Mouse (Mus musculus) bone marrow macrophage, adult 2 months (primary cell): Measurements from ENCODE around the gene Fbxo28. TPM values are rescaled to one million over a fixed set of nuclear protein-coding genes. Genes with fewer than 3 reads are reported as not detected.
A peak's percentile ranks its signal among the peaks of the same experiment; 100 is the strongest.

Experiments
- H3K27ac ChIP-seq: 2 replicates; pipeline ENCODE4 v1.5.1; 2012; ENCODE audit warnings: low read depth, low read length; ENCODE audit not compliant: insufficient read depth
- H3K4me1 ChIP-seq: 2 replicates; pipeline ENCODE4 v1.6.1; 2012; ENCODE audit warnings: low read length; ENCODE audit not compliant: control insufficient read depth, insufficient read depth
- H3K4me3 ChIP-seq: 2 replicates; pipeline ENCODE4 v1.5.1; 2012; ENCODE audit warnings: mild to moderate bottlenecking, low read length, moderate library complexity; ENCODE audit not compliant: insufficient read depth
- CTCF ChIP-seq: IDR thresholded peaks from 2 replicates; pipeline ENCODE4 v1.5.1; 2012; ENCODE audit warnings: low read depth, mild to moderate bottlenecking, low read length, moderate library complexity
- POLR2A ChIP-seq: IDR thresholded peaks from 2 replicates; pipeline ENCODE4 v1.6.1; 2012; ENCODE audit warnings: mild to moderate bottlenecking, low read depth, low read length, borderline replicate concordance
- polyA plus RNA-seq: library from polyadenylated mRNA; stranded (reverse); fragments of >200 nt; gene quantifications from 2 replicates; pipeline ENCODE4 v1.2.4, GENCODE M21; 2012; ENCODE audit not compliant: missing spikeins, insufficient read depth, insufficient read length

Fbxo28 gene
- polyA plus RNA-seq, 1 experiment = 23.6 TPM

GRCm38 (mm10) chr1:182281251-182281711 is 60.1 kb downstream of the Fbxo28 start:
- TF ChIP-seq CTCF (no peak), POLR2A (no peak)
- H3K4me3 ChIP-seq = peak overlapping the region; percentile 71
- H3K27ac ChIP-seq = peak overlapping the region; percentile 13
- H3K4me1 ChIP-seq = peaks cover 23% of the 10 kb centered on the region

- H3K27ac ChIP-seq = no peak overlapping the region
- TF ChIP-seq POLR2A (no peak), CTCF (no peak)
- peak overlapping the region; percentile 71 for H3K4me3 ChIP-seq
- H3K4me1 ChIP-seq = peaks cover 23% of the 10 kb centered on the region
Observed at GRCm38 (mm10) chr1:182280577-182280976, 60.9 kb downstream of the Fbxo28 start.

- no peak for TF ChIP-seq POLR2A
- TF ChIP-seq CTCF = no peak
- Histone ChIP-seq H3K4me1 (peaks cover 23% of the 10 kb centered on the region), H3K4me3 (0 out of 2 replicates have a peak overlapping the region, but pooled peaks have one; percentile 2), H3K27ac (no peak overlapping the region)
Observed at GRCm38 (mm10) chr1:182280046-182280445, 61.4 kb downstream of the Fbxo28 start.

DNA sequence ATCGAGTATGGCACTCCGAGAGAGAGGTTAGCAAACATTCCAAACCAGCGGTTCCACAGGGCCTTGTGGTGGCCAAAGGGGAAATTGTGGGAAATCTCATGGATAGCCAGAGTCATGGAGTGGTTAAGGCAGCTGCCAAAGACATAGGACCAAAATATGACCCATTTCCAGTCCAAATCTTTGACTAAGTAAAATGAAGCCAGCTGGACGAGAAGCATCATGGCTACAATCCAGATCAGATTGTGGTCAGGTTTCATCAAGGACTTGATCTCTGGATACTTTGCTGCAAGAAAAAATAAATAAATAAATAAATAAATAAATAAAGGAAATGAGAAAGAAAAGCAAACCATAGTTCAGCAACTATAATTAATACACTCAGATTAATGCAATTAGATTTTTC is 62.0 kb downstream of the Fbxo28 start:
- H3K4me1 ChIP-seq = peaks cover 21% of the 10 kb centered on the region

GRCm38 (mm10) chr1:182275109-182275508 is 66.3 kb downstream of the Fbxo28 start:
- TF ChIP-seq CTCF = no peak
- no peak for TF ChIP-seq POLR2A
- H3K4me3 ChIP-seq = no peak overlapping the region
- H3K4me1 ChIP-seq = peaks cover 13% of the 10 kb centered on the region
- no peak overlapping the region for H3K27ac ChIP-seq

More for the DNA sequence above, 62.0 kb downstream of the Fbxo28 start:
- Histone ChIP-seq H3K27ac (no peak overlapping the region), H3K4me3 (no peak overlapping the region)
- TF ChIP-seq CTCF (no peak), POLR2A (no peak)

- Histone ChIP-seq H3K27ac (no peak overlapping the region), H3K4me1 (peaks cover 9% of the 10 kb centered on the region; the same call in 1 of the 2 replicates), H3K4me3 (no peak overlapping the region)
- TF ChIP-seq CTCF = no peak
- TF ChIP-seq POLR2A = no peak
Observed at GRCm38 (mm10) chr1:182271632-182272031, 69.8 kb downstream of the Fbxo28 start.

DNA sequence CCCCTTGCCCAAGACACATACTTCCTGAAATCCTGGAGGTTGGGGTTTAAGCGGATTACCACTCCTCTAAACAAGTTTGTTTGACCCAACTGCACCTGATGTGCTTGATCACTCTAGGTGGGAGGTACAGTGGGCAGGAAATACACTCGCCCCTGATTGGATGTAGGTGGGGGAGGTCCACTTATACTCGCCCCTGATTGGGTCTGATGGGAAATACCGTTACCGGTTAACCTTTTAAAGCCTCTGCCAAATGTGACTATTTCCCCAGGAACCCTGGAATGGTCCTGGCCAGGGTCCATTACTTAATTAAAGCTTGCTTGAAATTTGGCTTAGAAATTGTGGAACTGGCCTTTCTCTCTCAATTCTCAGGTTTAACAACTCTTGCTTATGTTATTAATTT is 70.3 kb downstream of the Fbxo28 start:
- H3K27ac ChIP-seq = no peak overlapping the region
- peaks cover 9% of the 10 kb centered on the region; the same call in 1 of the 2 replicates for H3K4me1 ChIP-seq
- no peak overlapping the region for H3K4me3 ChIP-seq
- TF ChIP-seq POLR2A (no peak), CTCF (no peak)

DNA sequence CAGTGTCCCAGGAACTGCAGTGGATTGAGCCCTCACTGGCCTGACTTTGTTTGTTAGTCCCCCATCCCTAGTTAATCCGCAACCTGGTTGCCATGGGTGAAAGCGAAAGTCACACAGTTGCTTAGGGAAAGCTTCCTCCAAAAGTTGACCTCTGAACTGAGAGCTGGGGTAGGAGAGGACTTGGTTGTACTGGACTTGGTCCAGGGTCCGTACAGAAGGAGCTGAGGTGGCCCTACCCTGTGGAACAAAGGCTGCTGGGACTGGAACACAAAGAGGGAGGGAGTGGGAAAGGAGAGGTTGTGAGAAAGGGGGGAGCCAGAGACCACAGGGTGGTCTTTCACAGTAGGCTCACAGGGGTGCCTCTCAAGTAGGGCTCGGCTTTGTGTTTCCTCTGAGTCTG is 73.1 kb downstream of the Fbxo28 start:
- Histone ChIP-seq H3K27ac (no peak overlapping the region), H3K4me1 (peaks cover 9% of the 10 kb centered on the region; the same call in 1 of the 2 replicates), H3K4me3 (no peak overlapping the region)
- TF ChIP-seq POLR2A = no peak
- no peak for TF ChIP-seq CTCF

GRCm38 (mm10) chr1:182266028-182266525 is 75.4 kb downstream of the Fbxo28 start:
- TF ChIP-seq CTCF = no peak
- TF ChIP-seq POLR2A = no peak
- Histone ChIP-seq H3K4me3 (no peak overlapping the region), H3K4me1 (no peaks in the 10 kb centered on the region), H3K27ac (no peak overlapping the region)

Other genes starting within 250 kb of the Fbxo28 start
- 81.0 and 100 TPM in 2 replicates for gene Srp9, start 216.9 kb downstream of the Fbxo28 start, polyA plus RNA-seq
- gene Vmn1r1, start 177.1 kb downstream of the Fbxo28 start, polyA plus RNA-seq = not detected in 2 replicates
- gene Degs1, start 58.8 kb downstream of the Fbxo28 start, polyA plus RNA-seq = 206 and 226 TPM in 2 replicates
- 10.9 and 12.5 TPM in 2 replicates for gene Trp53bp2, start 67.5 kb upstream of the Fbxo28 start, polyA plus RNA-seq
- gene Capn2, start 176.0 kb upstream of the Fbxo28 start, polyA plus RNA-seq = 132 and 135 TPM in 2 replicates
- not detected in 2 replicates for gene Capn8, start 223.4 kb upstream of the Fbxo28 start, polyA plus RNA-seq